Mouse (Mus musculus): Measurements from ENCODE around the gene Ttc39b. TPM values are rescaled to one million over a fixed set of nuclear protein-coding genes. Genes with fewer than 3 reads are reported as not detected.

Ttc39b gene
- polyA plus RNA-seq (2014; fragmentation: Nextera tagmentation; extraction: Ambion mirVana): 2.6 and 3.4 TPM in 2 replicates

DNA sequence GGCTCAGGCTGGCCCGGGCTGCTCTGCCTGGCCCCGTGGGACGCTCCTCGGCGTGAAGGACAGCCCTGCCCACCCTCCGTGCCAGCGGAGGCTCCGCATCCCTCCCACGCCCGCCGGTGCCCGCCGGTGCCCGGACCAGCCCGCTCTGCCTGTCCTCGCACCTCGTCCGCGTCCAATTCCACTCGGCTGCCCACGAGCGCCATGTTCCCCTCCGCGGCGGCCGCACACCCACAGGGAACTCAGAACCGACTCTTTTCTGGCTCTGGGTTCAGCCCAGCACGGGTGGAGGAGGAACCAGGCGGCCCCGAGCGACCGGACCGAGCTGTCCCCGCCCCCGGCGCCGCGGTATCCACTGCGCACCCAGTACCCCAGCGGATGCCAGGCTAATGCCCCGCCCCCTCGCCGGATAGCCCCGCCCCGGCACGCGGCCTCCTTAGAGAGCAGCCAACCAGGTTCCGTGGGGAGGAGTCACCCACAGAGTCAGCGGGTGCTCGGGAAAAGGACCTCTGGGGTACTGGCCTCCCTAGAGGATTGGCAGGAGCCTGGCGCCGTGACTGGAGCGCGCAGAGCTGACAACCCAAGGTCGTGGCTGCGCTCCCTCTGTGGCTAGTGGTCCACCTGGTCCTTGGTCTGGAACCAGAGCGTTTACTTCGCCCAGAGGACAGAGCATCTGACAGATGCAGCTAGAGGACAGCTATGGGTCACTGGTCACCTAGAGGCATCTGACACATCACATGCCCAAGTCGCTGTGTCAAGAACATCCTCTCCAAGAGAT lies at the start of gene Ttc39b:
Ttc39b (minus strand) TSS at position 346 of the 775 bp plus-strand sequence.
- H3K27ac ChIP-seq (ENCODE audit: low read depth, low read length): no peak within 1 kb of the TSS

DNA sequence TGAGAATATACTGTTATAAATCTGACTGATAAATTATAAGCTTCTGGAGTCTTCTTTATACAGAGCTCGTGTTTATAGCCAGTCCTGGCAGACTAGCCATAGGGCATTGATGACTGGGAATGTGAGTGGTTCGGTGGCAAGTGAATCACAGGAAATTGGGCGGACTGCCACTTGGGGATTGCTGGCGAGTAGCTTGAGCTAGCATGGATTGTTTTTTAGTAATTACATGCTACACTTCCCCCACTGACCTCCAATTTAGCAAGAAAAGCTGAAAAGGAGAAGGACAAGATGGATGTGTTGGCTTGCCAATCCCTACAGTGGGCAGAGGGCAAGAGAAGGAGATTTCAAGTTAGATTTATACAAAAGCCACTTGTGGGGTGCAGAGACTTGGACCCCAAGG lies 49.3 kb upstream of the Ttc39b start:
- 74% methylated on average over 4 of the region's 4 CpGs for WGBS
- DNase-seq (ENCODE audit: low spot score): no peak
- H3K4me2 ChIP-seq (ENCODE audit: low read depth): no peak overlapping the region

More for the DNA sequence above, at the start of gene Ttc39b:
- no peaks in the 10 kb centered on the region for H3K9me3 ChIP-seq (ENCODE audit: control insufficient read depth, low read length)
- H3K27me3 ChIP-seq (ENCODE audit: control insufficient read depth, insufficient read depth, low read length): 0 out of 2 replicates have a peak, but pooled peaks cover 2% of the 10 kb centered on the region
- DNase-seq (ENCODE audit: low spot score): peak; percentile 93
- 0% methylated on average over 59 of the region's 59 CpGs for WGBS
- H3K36me3 ChIP-seq (ENCODE audit: control insufficient read depth, insufficient read depth, low read length): no peaks in the 10 kb centered on the region
- peak; percentile 98 for ATAC-seq (ENCODE audit: insufficient read depth, low FRiP score, low TSS enrichment)
- no peaks in the 10 kb centered on the region for H3K4me1 ChIP-seq (ENCODE audit: control insufficient read depth, insufficient read depth, low read length)
- peak within 1 kb of the TSS; percentile 62 for H3K9ac ChIP-seq (ENCODE audit: low read length)
- H3K4me3 ChIP-seq (ENCODE audit: low read depth, low read length): peak within 1 kb of the TSS; percentile 72
- peak within 1 kb of the TSS; percentile 100 for H3K4me2 ChIP-seq (ENCODE audit: low read depth)

DNA sequence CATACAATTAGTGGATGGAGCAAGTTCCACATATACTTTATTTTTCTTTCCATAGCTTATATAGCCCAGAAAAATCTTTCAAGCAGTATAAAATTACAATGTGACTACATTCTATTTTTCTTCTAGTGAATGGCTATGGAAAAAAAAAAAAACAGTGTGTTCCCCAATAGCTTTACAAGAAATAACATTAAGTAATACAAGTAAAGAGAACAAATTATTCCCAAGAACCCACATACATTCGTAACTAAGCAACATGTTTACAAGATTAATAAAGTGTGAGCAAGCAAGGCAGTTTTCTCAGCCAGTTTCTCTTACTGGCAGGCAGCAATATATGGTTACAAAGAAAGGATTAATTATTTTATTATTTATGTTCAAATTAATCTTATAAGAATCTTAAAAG lies 33.7 kb upstream of the Ttc39b start:
- DNase-seq (ENCODE audit: low spot score): no peak
- ATAC-seq (ENCODE audit: insufficient read depth, low FRiP score, low TSS enrichment): no peak
- H3K27me3 ChIP-seq (ENCODE audit: control insufficient read depth, insufficient read depth, low read length): no peaks in the 10 kb centered on the region
- H3K9me3 ChIP-seq (ENCODE audit: control insufficient read depth, low read length): no peaks in the 10 kb centered on the region
- H3K9ac ChIP-seq (ENCODE audit: low read length): no peak overlapping the region
- WGBS: 87% methylated on average over 1 of the region's 1 CpGs
- H3K4me1 ChIP-seq (ENCODE audit: control insufficient read depth, insufficient read depth, low read length): no peaks in the 10 kb centered on the region
- H3K4me3 ChIP-seq (ENCODE audit: low read depth, low read length): no peak overlapping the region
- no peak overlapping the region for H3K4me2 ChIP-seq (ENCODE audit: low read depth)
- no peaks in the 10 kb centered on the region for H3K36me3 ChIP-seq (ENCODE audit: control insufficient read depth, insufficient read depth, low read length)
- no peak overlapping the region for H3K27ac ChIP-seq (ENCODE audit: low read depth, low read length)

More for the DNA sequence above, 49.3 kb upstream of the Ttc39b start:
- ATAC-seq (ENCODE audit: insufficient read depth, low FRiP score, low TSS enrichment): no peak
- no peaks in the 10 kb centered on the region for H3K36me3 ChIP-seq (ENCODE audit: control insufficient read depth, insufficient read depth, low read length)
- no peak overlapping the region for H3K4me3 ChIP-seq (ENCODE audit: low read depth, low read length)
- H3K27me3 ChIP-seq (ENCODE audit: control insufficient read depth, insufficient read depth, low read length): no peaks in the 10 kb centered on the region
- H3K4me1 ChIP-seq (ENCODE audit: control insufficient read depth, insufficient read depth, low read length): no peaks in the 10 kb centered on the region
- H3K9ac ChIP-seq (ENCODE audit: low read length): no peak overlapping the region
- no peaks in the 10 kb centered on the region for H3K9me3 ChIP-seq (ENCODE audit: control insufficient read depth, low read length)
- no peak overlapping the region for H3K27ac ChIP-seq (ENCODE audit: low read depth, low read length)

DNA sequence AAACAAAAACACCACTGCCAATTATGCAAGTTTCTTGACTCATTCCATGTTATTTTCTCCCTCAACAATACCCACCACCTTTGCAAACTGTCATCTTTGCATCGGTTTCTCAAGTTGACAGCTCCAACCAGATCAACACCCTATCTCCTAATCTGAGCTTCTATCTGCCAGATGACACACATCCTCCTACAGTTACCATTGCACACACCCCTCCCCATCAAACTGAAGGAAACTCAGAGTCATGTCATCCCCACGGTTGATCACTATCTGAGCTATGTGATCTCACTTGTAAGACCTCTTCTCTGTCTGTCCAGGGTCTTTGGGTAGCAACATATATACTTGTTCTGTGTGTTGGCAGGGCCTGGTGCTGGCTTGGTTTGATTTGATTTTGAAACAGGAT lies 30.7 kb upstream of the Ttc39b start:
- Histone ChIP-seq H3K27ac (ENCODE audit: low read depth, low read length) (no peak overlapping the region), H3K9me3 (ENCODE audit: control insufficient read depth, low read length) (no peaks in the 10 kb centered on the region), H3K4me1 (ENCODE audit: control insufficient read depth, insufficient read depth, low read length) (no peaks in the 10 kb centered on the region), H3K4me2 (ENCODE audit: low read depth) (no peak overlapping the region), H3K27me3 (ENCODE audit: control insufficient read depth, insufficient read depth, low read length) (no peaks in the 10 kb centered on the region), H3K36me3 (ENCODE audit: control insufficient read depth, insufficient read depth, low read length) (no peaks in the 10 kb centered on the region), H3K4me3 (ENCODE audit: low read depth, low read length) (no peak overlapping the region), H3K9ac (ENCODE audit: low read length) (no peak overlapping the region)
- ATAC-seq (ENCODE audit: insufficient read depth, low FRiP score, low TSS enrichment): no peak
- no peak for DNase-seq (ENCODE audit: low spot score)
- WGBS: 91% methylated on average over 2 of the region's 2 CpGs

DNA sequence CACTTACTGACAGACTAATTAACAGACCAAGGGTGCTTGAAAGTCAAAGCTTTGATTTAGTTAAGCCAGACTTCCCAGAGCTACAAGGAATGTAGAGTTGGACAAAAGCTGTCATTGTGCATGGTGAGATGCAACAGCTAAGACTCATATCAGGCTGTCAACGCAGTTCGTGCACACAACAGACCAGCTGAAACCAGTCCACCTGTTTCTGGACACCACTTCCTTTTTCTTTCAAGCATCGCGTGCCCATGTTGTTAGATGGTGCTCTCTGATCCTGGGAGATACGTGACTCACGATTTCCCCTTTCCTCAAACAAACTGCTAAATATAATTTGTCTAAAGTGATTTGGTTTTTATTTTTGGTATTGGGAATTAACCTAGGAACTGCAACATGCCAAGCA lies 29.9 kb upstream of the Ttc39b start:
- Histone ChIP-seq H3K4me3 (ENCODE audit: low read depth, low read length) (no peak overlapping the region), H3K4me2 (ENCODE audit: low read depth) (no peak overlapping the region), H3K9ac (ENCODE audit: low read length) (no peak overlapping the region), H3K27me3 (ENCODE audit: control insufficient read depth, insufficient read depth, low read length) (no peaks in the 10 kb centered on the region), H3K4me1 (ENCODE audit: control insufficient read depth, insufficient read depth, low read length) (no peaks in the 10 kb centered on the region), H3K36me3 (ENCODE audit: control insufficient read depth, insufficient read depth, low read length) (no peaks in the 10 kb centered on the region), H3K27ac (ENCODE audit: low read depth, low read length) (no peak overlapping the region), H3K9me3 (ENCODE audit: control insufficient read depth, low read length) (no peaks in the 10 kb centered on the region)
- ATAC-seq (ENCODE audit: insufficient read depth, low FRiP score, low TSS enrichment): no peak
- 89% methylated on average over 6 of the region's 6 CpGs for WGBS
- DNase-seq (ENCODE audit: low spot score): no peak

DNA sequence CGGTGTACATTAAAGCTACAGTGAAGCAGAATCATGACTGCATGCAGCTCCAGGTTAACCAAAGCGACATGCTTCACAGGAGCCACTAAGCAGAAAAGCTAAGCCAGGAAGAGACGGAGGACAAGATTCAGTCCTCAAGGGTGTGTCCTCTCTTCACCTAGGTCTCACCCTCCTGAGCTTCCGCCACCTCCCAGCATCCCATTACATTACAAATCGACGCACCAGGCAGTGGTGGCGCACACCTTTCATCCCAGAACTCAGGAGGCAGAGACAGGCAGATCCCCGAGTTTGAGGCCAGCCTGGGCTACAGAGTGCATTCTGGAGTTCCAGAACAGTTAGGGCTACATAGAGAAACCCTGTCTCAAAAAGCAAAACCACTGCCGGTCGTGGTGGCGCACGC lies 29.2 kb upstream of the Ttc39b start:
- H3K9me3 ChIP-seq (ENCODE audit: control insufficient read depth, low read length): no peaks in the 10 kb centered on the region
- H3K9ac ChIP-seq (ENCODE audit: low read length): no peak overlapping the region
- WGBS: 94% methylated on average over 12 of the region's 12 CpGs
- H3K4me1 ChIP-seq (ENCODE audit: control insufficient read depth, insufficient read depth, low read length): no peaks in the 10 kb centered on the region
- no peak overlapping the region for H3K27ac ChIP-seq (ENCODE audit: low read depth, low read length)
- ATAC-seq (ENCODE audit: insufficient read depth, low FRiP score, low TSS enrichment) (no peak), DNase-seq (ENCODE audit: low spot score) (no peak)
- no peaks in the 10 kb centered on the region for H3K36me3 ChIP-seq (ENCODE audit: control insufficient read depth, insufficient read depth, low read length)
- no peaks in the 10 kb centered on the region for H3K27me3 ChIP-seq (ENCODE audit: control insufficient read depth, insufficient read depth, low read length)
- no peak overlapping the region for H3K4me3 ChIP-seq (ENCODE audit: low read depth, low read length)
- no peak overlapping the region for H3K4me2 ChIP-seq (ENCODE audit: low read depth)

DNA sequence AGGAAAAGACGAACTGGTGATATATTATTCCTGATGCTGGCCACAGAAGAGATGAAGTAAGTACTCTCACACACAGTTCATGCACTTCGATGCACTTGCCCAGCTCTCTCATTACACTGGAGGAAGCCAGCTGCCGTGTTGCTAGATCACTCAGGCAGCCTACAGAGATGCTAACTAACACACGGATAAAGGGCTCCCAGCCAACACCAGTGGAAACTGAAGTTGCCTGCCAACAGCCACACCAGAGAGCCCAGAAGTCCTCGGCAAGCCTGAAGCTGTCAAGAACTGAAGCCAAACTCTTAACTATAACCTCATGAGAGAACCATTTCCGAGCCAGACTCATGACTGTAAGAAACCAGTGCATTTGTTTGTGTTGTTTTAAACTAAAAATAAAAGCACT lies 26.7 kb upstream of the Ttc39b start:
- Histone ChIP-seq H3K27ac (ENCODE audit: low read depth, low read length) (no peak overlapping the region), H3K27me3 (ENCODE audit: control insufficient read depth, insufficient read depth, low read length) (no peaks in the 10 kb centered on the region), H3K4me1 (ENCODE audit: control insufficient read depth, insufficient read depth, low read length) (no peaks in the 10 kb centered on the region), H3K36me3 (ENCODE audit: control insufficient read depth, insufficient read depth, low read length) (no peaks in the 10 kb centered on the region), H3K4me2 (ENCODE audit: low read depth) (no peak overlapping the region), H3K4me3 (ENCODE audit: low read depth, low read length) (no peak overlapping the region), H3K9ac (ENCODE audit: low read length) (no peak overlapping the region), H3K9me3 (ENCODE audit: control insufficient read depth, low read length) (no peaks in the 10 kb centered on the region)
- WGBS: 74% methylated on average over 6 of the region's 6 CpGs
- DNase-seq (ENCODE audit: low spot score) (no peak), ATAC-seq (ENCODE audit: insufficient read depth, low FRiP score, low TSS enrichment) (no peak)

DNA sequence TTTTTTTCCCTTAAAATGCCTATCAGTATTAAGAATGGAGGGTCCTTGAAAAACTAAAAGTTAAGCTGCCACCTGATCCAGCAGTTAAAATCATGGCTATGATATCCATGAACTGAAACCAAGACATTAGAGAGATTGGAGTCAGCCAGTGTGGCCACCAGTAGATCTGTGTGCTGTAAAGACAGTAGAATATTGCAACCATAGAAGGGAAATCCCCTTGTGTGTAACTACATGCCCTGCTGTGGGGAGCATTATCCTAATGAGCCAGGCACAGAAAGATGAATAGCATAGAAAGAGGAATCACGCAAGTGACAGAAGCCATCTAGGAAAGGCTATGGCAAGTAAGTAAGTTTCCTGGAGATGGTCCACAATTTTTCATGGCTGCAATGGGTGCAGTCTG lies 24.9 kb upstream of the Ttc39b start:
- no peaks in the 10 kb centered on the region for H3K36me3 ChIP-seq (ENCODE audit: control insufficient read depth, insufficient read depth, low read length)
- no peak overlapping the region for H3K4me3 ChIP-seq (ENCODE audit: low read depth, low read length)
- no peak overlapping the region for H3K4me2 ChIP-seq (ENCODE audit: low read depth)
- ATAC-seq (ENCODE audit: insufficient read depth, low FRiP score, low TSS enrichment): no peak
- no peaks in the 10 kb centered on the region for H3K4me1 ChIP-seq (ENCODE audit: control insufficient read depth, insufficient read depth, low read length)
- no peaks in the 10 kb centered on the region for H3K9me3 ChIP-seq (ENCODE audit: control insufficient read depth, low read length)
- no peak overlapping the region for H3K27ac ChIP-seq (ENCODE audit: low read depth, low read length)
- H3K9ac ChIP-seq (ENCODE audit: low read length): no peak overlapping the region
- no peak for DNase-seq (ENCODE audit: low spot score)
- no peaks in the 10 kb centered on the region for H3K27me3 ChIP-seq (ENCODE audit: control insufficient read depth, insufficient read depth, low read length)
- 92% methylated on average over 1 of the region's 1 CpGs for WGBS

DNA sequence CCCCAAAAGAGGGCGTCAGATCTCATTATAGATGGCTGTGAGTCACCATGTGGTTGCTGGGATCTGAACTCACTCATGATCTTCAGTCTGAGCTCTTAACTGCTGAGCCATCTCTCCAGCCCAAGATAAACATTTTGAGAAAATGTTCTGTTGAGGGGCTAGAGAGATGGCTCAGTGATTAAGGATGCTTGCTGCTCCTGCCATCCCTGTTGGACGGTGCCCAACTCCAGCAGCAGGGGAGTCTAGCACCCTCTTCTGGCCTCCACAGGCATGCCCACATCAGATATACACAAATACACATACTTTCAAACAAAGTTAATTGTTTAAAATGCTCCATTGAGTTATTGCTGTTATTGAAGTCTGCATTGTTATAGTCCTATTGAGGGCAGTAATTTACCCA lies 19.8 kb upstream of the Ttc39b start:
- ATAC-seq (ENCODE audit: insufficient read depth, low FRiP score, low TSS enrichment): no peak

More for the DNA sequence above, 19.8 kb upstream of the Ttc39b start:
- Histone ChIP-seq H3K4me2 (ENCODE audit: low read depth) (no peak overlapping the region), H3K9ac (ENCODE audit: low read length) (no peak overlapping the region), H3K4me3 (ENCODE audit: low read depth, low read length) (no peak overlapping the region), H3K9me3 (ENCODE audit: control insufficient read depth, low read length) (no peaks in the 10 kb centered on the region), H3K36me3 (ENCODE audit: control insufficient read depth, insufficient read depth, low read length) (no peaks in the 10 kb centered on the region), H3K27ac (ENCODE audit: low read depth, low read length) (no peak overlapping the region), H3K27me3 (ENCODE audit: control insufficient read depth, insufficient read depth, low read length) (no peaks in the 10 kb centered on the region), H3K4me1 (ENCODE audit: control insufficient read depth, insufficient read depth, low read length) (no peaks in the 10 kb centered on the region)
- no peak for DNase-seq (ENCODE audit: low spot score)
- 69% methylated on average over 2 of the region's 2 CpGs for WGBS
